Mouse (Mus musculus) liver, embryonic 13.5 days (tissue): ENCODE measurements around the gene 1700020N01Rik. TPM values are rescaled to one million over a fixed set of nuclear protein-coding genes. Genes with fewer than 3 reads are reported as not detected.

ENCODE experiments used
- ATAC-seq: fragments of 200-750 bp; cut with Nextera tagmentation; 2 replicates; pipeline ENCODE4 v1.8.0; 2017; ENCODE audit warnings: low read depth, mild to moderate bottlenecking, moderate number of reproducible peaks, moderate library complexity
- DNase-seq: peaks from one replicate; pipeline ENCODE4 v3.0.0; 2022
- H3K27ac ChIP-seq: fragments of 300-500 bp; sonication (generic); 2 replicates; pipeline ENCODE4 v1.5.1; 2015; ENCODE audit warnings: moderate library complexity, mild to moderate bottlenecking, inconsistent platforms
- H3K27me3 ChIP-seq: fragments of 300-500 bp; sonication (generic); 2 replicates; pipeline ENCODE4 v1.6.1; 2015; ENCODE audit warnings: mild to moderate bottlenecking, inconsistent platforms
- H3K36me3 ChIP-seq: fragments of 300-500 bp; sonication (generic); 2 replicates; pipeline ENCODE4 v1.6.1; 2015; ENCODE audit warnings: mild to moderate bottlenecking, inconsistent platforms
- H3K4me1 ChIP-seq: fragments of 300-500 bp; sonication (generic); replicated peaks from 2 replicates; pipeline ENCODE4 v1.6.1; 2015; ENCODE audit warnings: inconsistent platforms
- H3K4me2 ChIP-seq: fragments of 300-500 bp; sonication (generic); 2 replicates; pipeline ENCODE4 v1.6.1; 2015; ENCODE audit warnings: inconsistent platforms, mild to moderate bottlenecking, moderate library complexity
- H3K4me3 ChIP-seq: fragments of 300-500 bp; sonication (generic); replicated peaks from 2 replicates; pipeline ENCODE4 v1.5.1; 2015; ENCODE audit warnings: mild to moderate bottlenecking, inconsistent platforms
- H3K9ac ChIP-seq: fragments of 300-500 bp; sonication (generic); 2 replicates; pipeline ENCODE4 v1.6.1; 2015; ENCODE audit warnings: mild to moderate bottlenecking, inconsistent platforms
- H3K9me3 ChIP-seq: fragments of 300-500 bp; sonication (generic); replicated peaks from 2 replicates; pipeline ENCODE4 v1.6.1; 2016; ENCODE audit warnings: inconsistent platforms
- WGBS: fragments of 180-500 bp; shearing (Covaris S2); methylation state at CpG from one replicate; pipeline ENCODE4 v1.1.7; 2015; ENCODE audit not compliant: insufficient replicate concordance; 5-methylcytosine and 5-hydroxymethylcytosine counted together
- polyA plus RNA-seq: library from polyadenylated mRNA; unstranded; fragments of >200 nt; fragmentation: Nextera tagmentation; extraction: Ambion mirVana; gene quantifications from 2 replicates; pipeline ENCODE4 v1.2.1, GENCODE M21; 2015

1700020N01Rik gene
- polyA plus RNA-seq = not detected in 2 replicates

DNA sequence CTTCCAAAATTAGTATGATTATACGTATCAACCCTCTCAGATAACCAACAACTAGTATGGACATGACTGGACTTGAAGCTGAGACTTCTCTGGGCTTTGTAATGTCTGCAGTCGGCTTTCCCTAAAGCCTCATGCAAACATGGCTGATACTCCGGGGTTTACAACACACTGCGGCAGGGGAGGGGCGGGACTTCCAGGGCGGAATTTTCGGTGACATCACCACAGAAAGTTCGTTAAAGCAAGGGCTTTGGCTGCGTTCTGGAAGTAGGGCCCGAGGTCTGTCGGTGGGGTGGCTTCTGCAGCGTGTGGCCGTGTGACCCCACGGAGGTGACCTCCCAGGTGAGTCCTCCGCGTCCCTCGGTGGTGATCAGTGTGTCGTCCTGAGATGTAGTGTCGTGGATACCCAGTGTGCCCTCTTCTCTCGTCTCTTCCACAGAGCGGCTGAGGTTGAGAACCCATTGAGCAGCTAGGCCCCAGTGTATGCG lies at the start of gene 1700020N01Rik:
TSS of gene 1700020N01Rik (plus strand) at position 250 of the 485 bp plus-strand sequence.
- Histone ChIP-seq H3K9ac (no peak within 1 kb of the TSS), H3K36me3 (no peaks in the 10 kb centered on the region), H3K27ac (no peak within 1 kb of the TSS), H3K4me2 (no peak within 1 kb of the TSS), H3K4me1 (no peaks in the 10 kb centered on the region), H3K27me3 (no peaks in the 10 kb centered on the region), H3K4me3 (no peak within 1 kb of the TSS), H3K9me3 (no peaks in the 10 kb centered on the region)
- DNase-seq (no peak), ATAC-seq (no peak)
- 84% methylated on average over 22 of the region's 22 CpGs for WGBS

DNA sequence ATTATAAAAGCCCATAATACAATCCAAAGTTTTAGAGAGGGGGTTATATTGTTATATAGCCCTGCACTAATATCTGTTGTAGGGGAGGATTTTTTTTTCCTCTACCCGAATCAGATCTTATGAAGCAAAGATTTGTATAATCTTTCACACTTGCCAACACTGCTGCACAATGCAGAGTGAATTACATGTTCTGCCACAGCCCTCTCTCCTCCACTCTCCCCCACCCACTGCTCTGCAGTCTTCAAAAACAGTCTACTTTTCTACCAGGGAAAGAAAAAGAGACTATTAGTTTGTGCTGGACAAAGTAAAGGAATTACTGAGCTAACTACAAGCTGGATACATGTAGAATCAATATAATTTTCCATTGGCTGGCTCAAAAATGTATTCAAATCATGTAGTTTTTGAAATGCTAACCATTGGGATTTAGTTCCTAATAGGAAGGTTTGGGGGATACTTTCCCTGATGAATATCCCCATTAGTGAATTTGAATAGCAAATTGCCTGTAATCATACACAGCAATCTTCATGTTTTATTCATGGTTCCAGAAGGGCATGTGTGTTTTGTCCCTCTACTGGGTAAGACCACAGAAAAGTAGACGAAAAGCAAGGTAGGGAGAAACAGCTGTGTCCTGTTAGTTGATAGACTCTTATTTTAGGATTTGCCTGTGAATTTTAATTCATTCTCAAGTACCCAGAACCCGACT lies 49.2 kb upstream of the 1700020N01Rik start:
- DNase-seq (no peak), ATAC-seq (no peak)
- Histone ChIP-seq H3K27me3 (no peaks in the 10 kb centered on the region), H3K27ac (no peak overlapping the region), H3K36me3 (no peaks in the 10 kb centered on the region), H3K4me2 (no peak overlapping the region), H3K4me3 (no peak overlapping the region), H3K9ac (no peak overlapping the region), H3K9me3 (no peaks in the 10 kb centered on the region), H3K4me1 (no peaks in the 10 kb centered on the region)
- WGBS = 49% methylated on average over 3 of the region's 3 CpGs

DNA sequence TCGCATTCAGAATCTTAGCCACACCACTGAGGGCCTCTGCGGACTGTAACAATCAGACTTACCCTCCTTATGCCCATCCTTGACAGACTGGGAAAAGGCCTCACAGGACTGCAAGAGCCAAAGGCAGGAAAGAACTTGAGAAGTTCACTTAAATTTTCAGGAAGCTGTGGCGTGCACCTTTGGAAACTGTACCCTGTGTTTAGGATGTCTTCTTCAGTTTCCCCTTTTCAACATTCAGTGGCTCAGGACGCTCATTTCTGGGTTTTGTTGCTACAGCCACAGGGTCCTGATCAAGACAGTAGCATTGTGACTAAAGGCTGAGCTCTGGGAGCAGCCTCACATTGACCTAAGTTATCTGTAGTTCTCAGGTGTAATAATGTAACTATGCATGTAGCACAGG lies 48.2 kb upstream of the 1700020N01Rik start:
- Histone ChIP-seq H3K36me3 (no peaks in the 10 kb centered on the region), H3K27ac (no peak overlapping the region), H3K9ac (no peak overlapping the region), H3K4me3 (no peak overlapping the region), H3K9me3 (no peaks in the 10 kb centered on the region), H3K4me2 (no peak overlapping the region), H3K4me1 (no peaks in the 10 kb centered on the region), H3K27me3 (no peaks in the 10 kb centered on the region)
- ATAC-seq = no peak
- 35% methylated on average over 4 of the region's 4 CpGs for WGBS
- no peak for DNase-seq

DNA sequence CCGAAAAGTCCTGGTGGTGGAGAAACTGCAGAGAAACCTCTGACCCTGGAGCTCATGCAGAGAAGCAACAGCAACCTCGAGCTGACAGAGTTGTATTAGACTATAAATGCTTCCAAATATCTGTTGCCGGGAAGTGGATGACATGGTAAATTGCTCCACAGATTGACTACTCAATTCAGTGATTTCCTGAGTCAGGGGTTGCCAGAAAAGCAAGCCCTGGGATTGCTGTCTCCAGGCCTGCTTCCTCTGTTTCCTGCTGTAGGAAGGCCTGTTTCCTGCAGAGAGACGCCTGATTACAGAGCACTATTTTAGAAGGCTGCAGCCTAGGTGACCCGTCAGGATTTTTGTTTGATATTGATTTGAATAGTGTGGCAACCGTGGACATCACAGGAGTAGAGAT lies 47.5 kb upstream of the 1700020N01Rik start:
- DNase-seq = no peak
- H3K4me1 ChIP-seq = no peaks in the 10 kb centered on the region
- no peak overlapping the region for H3K27ac ChIP-seq
- 14% methylated on average over 6 of the region's 6 CpGs for WGBS
- H3K36me3 ChIP-seq = no peaks in the 10 kb centered on the region
- no peak overlapping the region for H3K9ac ChIP-seq
- H3K9me3 ChIP-seq = no peaks in the 10 kb centered on the region
- no peak overlapping the region for H3K4me2 ChIP-seq
- H3K4me3 ChIP-seq = no peak overlapping the region
- no peak for ATAC-seq
- H3K27me3 ChIP-seq = no peaks in the 10 kb centered on the region

DNA sequence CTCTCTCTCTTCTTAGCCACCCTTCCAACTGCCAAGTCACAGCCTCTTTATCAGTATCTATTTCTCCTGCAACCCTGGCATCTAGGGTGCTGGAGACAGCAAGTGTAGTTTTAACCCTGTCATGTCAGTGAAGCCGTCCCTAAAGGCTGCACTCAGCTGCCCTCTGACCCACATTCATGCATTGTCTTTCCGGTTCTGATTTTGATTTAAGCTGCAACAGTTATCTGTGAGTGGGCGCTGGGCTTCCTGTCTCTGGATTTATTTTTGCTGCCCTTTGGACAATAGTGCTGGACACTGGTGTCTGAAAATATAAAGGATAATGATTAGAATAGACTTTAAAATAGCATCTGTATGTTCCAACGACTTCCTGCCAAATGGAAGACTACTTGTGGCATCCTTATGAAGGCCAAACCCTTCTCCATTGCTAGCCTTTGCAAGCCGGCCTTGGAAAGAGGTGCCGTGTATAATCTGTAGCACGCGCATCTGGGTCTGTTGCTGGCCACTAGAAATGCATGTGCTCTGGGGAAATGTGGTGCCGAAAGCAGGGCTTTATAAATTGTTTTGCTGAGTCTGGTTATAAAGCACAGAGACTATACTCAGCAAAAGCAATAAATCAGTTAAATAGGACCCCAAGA lies 44.0 kb upstream of the 1700020N01Rik start:
- DNase-seq (no peak), ATAC-seq (no peak)
- Histone ChIP-seq H3K4me1 (no peaks in the 10 kb centered on the region), H3K4me3 (no peak overlapping the region), H3K36me3 (no peaks in the 10 kb centered on the region), H3K27ac (no peak overlapping the region), H3K4me2 (no peak overlapping the region), H3K9me3 (no peaks in the 10 kb centered on the region), H3K9ac (no peak overlapping the region), H3K27me3 (no peaks in the 10 kb centered on the region)
- WGBS = 58% methylated on average over 9 of the region's 9 CpGs

DNA sequence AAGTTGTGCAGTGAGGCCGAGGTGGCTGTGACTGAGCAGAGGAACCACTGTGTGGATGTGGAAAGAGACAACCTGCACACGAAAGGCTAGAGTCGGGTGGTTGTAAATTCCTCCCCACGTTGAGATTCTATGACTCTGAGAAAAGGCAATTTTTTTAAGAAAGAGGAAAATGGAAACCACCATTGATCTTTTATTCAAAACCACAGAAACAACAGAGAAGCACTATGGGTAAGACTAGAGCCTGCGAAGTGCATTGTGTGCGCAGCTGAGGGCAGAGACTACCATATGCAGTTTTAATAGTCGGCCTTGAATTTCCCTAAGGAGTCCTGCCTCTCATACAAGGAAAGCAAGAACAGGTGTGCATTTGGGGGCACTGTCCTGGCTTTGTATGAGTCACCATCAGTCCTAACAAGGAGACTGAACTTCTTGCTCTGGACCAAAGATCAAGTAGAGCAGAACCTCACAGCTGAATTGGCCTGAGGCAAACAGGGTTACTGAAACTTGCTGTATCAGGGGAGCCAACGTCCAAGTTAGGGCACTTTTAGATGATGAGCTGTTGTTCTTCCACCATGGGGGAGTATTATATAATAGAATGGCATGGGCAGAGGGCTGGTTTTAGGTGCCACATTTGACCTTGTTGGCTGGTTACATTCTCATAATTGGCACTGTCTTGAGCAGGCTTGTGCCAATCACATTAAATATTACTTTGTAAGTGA lies 39.8 kb upstream of the 1700020N01Rik start:
- H3K4me2 ChIP-seq = no peak overlapping the region
- H3K36me3 ChIP-seq = no peaks in the 10 kb centered on the region
- no peaks in the 10 kb centered on the region for H3K9me3 ChIP-seq
- no peak overlapping the region for H3K27ac ChIP-seq
- no peaks in the 10 kb centered on the region for H3K27me3 ChIP-seq
- H3K9ac ChIP-seq = no peak overlapping the region
- DNase-seq (no peak), ATAC-seq (no peak)
- no peak overlapping the region for H3K4me3 ChIP-seq
- no peaks in the 10 kb centered on the region for H3K4me1 ChIP-seq
- 68% methylated on average over 8 of the region's 8 CpGs for WGBS

DNA sequence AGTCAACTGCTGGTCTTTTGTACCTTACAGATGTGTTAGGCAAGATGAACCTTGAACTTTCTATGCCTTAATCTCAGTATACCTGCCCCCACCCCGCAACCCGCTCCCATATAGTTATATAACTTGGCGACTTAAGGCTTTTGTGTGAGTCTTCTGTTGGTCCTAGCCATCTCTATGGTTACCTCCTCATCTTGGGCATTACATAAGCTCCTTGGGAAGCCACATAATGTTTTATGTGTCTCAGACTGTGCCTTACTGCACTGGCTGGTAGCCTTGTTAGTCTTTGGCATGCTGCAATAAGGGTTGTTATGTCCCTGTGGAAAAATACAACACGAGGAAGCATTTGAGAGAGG lies 39.3 kb upstream of the 1700020N01Rik start:
- ATAC-seq (no peak), DNase-seq (no peak)
- WGBS = 66% methylated on average over 4 of the region's 4 CpGs

DNA sequence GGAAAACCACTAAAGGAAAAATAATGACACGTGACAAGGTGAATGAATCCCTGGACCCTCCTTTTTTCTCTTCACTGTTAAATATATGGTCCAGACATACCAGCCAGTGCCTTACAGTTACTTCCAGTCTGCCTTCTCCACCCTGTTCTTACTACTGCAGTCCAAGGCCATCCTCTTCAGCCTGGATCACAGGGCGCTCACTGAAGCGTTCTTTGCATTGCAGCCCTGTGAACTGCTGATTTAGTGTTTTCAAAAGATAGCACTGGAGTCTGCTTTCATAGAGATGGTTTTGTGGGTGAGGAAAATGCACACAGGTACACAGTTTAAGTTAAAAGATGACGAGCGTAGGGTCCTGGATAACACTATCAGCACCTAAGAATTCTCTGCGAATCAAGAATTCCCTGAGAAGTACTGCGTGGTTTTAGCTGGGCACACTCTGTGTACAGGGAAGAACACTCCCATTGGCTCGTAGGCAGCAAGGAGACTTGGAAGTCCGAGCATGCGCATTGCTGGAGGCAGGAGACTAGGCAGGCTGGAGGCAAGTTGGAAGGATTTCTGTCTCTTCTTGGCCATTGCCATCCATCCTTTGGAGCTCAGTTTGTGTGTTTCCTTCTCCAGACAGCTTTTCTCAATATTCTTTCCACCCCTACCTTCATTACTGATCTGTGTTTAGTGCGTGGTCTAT lies 37.9 kb upstream of the 1700020N01Rik start:
- Histone ChIP-seq H3K36me3 (no peaks in the 10 kb centered on the region), H3K4me3 (no peak overlapping the region), H3K27ac (no peak overlapping the region), H3K4me1 (no peaks in the 10 kb centered on the region), H3K4me2 (no peak overlapping the region), H3K27me3 (no peaks in the 10 kb centered on the region), H3K9me3 (no peaks in the 10 kb centered on the region), H3K9ac (no peak overlapping the region)
- WGBS = 67% methylated on average over 11 of the region's 11 CpGs
- DNase-seq = no peak
- no peak for ATAC-seq

More for the DNA sequence above, 39.3 kb upstream of the 1700020N01Rik start:
- Histone ChIP-seq H3K4me3 (no peak overlapping the region), H3K27ac (no peak overlapping the region), H3K36me3 (no peaks in the 10 kb centered on the region), H3K4me2 (no peak overlapping the region), H3K4me1 (no peaks in the 10 kb centered on the region), H3K9me3 (no peaks in the 10 kb centered on the region), H3K27me3 (no peaks in the 10 kb centered on the region), H3K9ac (no peak overlapping the region)

DNA sequence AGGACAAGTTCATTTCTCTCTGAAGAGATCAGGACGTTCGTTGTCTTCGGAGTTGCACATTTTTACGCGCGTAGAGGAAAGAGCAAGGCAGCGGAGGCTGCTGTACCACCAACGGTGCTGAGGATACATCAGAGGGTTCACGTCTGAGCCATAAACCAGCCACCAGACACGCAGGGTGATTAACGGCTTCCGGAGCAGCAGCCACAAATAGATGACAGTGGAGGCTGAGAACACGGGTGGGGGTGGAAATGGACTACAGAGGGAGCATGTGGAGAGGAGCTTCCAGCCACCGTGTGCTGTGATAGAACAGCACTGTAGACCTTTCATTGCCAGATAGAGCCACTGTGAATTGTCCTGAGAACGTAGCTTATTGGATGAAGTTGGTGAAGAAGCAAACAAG lies 33.2 kb upstream of the 1700020N01Rik start:
- no peaks in the 10 kb centered on the region for H3K4me1 ChIP-seq
- DNase-seq = no peak
- no peaks in the 10 kb centered on the region for H3K36me3 ChIP-seq
- H3K9ac ChIP-seq = no peak overlapping the region
- H3K4me3 ChIP-seq = no peak overlapping the region
- ATAC-seq = no peak
- no peak overlapping the region for H3K27ac ChIP-seq
- H3K4me2 ChIP-seq = no peak overlapping the region
- H3K27me3 ChIP-seq = no peaks in the 10 kb centered on the region
- H3K9me3 ChIP-seq = no peaks in the 10 kb centered on the region
- 52% methylated on average over 15 of the region's 15 CpGs for WGBS

DNA sequence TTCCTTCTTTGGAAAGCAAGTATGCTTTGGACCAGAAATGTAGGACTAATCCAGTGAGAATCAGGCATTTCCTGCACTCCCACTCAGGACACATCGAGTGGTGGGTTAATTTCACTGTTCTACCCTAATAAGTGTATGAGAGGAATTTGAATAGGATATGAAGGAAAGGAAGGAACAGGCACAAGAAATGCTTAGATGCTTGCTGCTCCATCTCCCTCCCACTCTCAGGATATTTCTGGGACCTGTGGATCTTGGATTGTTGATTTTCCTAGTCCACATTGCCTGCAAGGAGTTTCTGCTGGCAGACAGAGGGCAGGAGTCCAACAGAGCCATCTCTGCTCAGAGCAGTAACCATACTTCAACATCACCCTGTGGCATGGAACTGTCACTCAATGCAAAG lies 31.8 kb upstream of the 1700020N01Rik start:
- Histone ChIP-seq H3K4me2 (no peak overlapping the region), H3K9me3 (no peaks in the 10 kb centered on the region), H3K27me3 (no peaks in the 10 kb centered on the region), H3K27ac (no peak overlapping the region), H3K4me1 (no peaks in the 10 kb centered on the region), H3K4me3 (no peak overlapping the region), H3K9ac (no peak overlapping the region), H3K36me3 (no peaks in the 10 kb centered on the region)
- ATAC-seq (no peak), DNase-seq (no peak)
- 52% methylated on average over 1 of the region's 1 CpGs for WGBS

DNA sequence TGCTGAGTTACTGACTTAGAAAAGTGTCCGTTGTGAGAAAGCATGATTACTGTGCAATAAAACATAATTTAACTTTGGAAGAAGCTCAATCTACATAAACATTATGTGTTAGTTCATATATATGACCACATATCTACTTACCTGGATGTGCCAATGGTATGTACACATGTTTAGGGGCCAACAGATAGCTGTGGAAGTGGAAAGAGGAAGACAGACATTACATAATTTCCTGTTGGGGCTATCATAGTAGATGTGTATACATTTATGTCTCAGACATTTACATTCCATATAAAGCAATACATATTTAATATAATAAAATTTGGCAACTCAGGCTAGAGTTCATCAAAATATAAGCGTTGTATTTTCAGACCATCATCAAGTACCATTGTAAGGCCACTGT lies 29.5 kb upstream of the 1700020N01Rik start:
- ATAC-seq (no peak), DNase-seq (no peak)
- Histone ChIP-seq H3K36me3 (no peaks in the 10 kb centered on the region), H3K9me3 (no peaks in the 10 kb centered on the region), H3K27ac (no peak overlapping the region), H3K4me1 (no peaks in the 10 kb centered on the region), H3K4me3 (no peak overlapping the region), H3K27me3 (no peaks in the 10 kb centered on the region), H3K9ac (no peak overlapping the region), H3K4me2 (no peak overlapping the region)
- WGBS = 69% methylated on average over 2 of the region's 2 CpGs
